Mouse (Mus musculus) hindbrain, postnatal 0 days (tissue): ENCODE data around the gene Bspry. TPM values are rescaled to one million over a fixed set of nuclear protein-coding genes. Genes with fewer than 3 reads are reported as not detected.

Experiments
- ATAC-seq: fragments of 200-750 bp; cut with Nextera tagmentation; 2 replicates; pipeline ENCODE4 v1.8.0; 2017; ENCODE audit warnings: mild to moderate bottlenecking, moderate TSS enrichment, moderate library complexity
- DNase-seq: peaks from one replicate; pipeline ENCODE4 v3.0.0-alpha.2; 2015; ENCODE audit warnings: low spot score
- H3K27ac ChIP-seq: fragments of 300-500 bp; sonication (generic); 2 replicates; pipeline ENCODE4 v1.5.1; 2014; ENCODE audit warnings: mild to moderate bottlenecking
- H3K27me3 ChIP-seq: fragments of 300-500 bp; sonication (generic); 2 replicates; pipeline ENCODE4 v1.6.1; 2014; ENCODE audit warnings: low read length, mixed read lengths; ENCODE audit not compliant: insufficient read depth
- H3K36me3 ChIP-seq: fragments of 300-500 bp; sonication (generic); 2 replicates; pipeline ENCODE4 v1.6.1; 2014; ENCODE audit warnings: low read length, mixed read lengths; ENCODE audit not compliant: insufficient read depth
- H3K4me1 ChIP-seq: fragments of 300-500 bp; sonication (generic); 2 replicates; pipeline ENCODE4 v1.6.1; 2014; ENCODE audit warnings: antibody characterized with exemption, low read length, mixed read lengths; ENCODE audit not compliant: insufficient read depth
- H3K4me2 ChIP-seq: fragments of 300-500 bp; sonication (generic); 2 replicates; pipeline ENCODE4 v1.6.1; 2014; ENCODE audit warnings: low read depth, mild to moderate bottlenecking, low read length, moderate library complexity, mixed read lengths
- H3K4me3 ChIP-seq: fragments of 300-500 bp; sonication (generic); 2 replicates; pipeline ENCODE4 v1.5.1; 2014; ENCODE audit warnings: low read length
- H3K9ac ChIP-seq: fragments of 300-500 bp; sonication (generic); replicated peaks from 2 replicates; pipeline ENCODE4 v1.6.1; 2014; ENCODE audit warnings: mild to moderate bottlenecking, low read length, moderate library complexity, mixed read lengths
- H3K9me3 ChIP-seq: fragments of 300-500 bp; sonication (generic); 2 replicates; pipeline ENCODE4 v1.6.1; 2016; ENCODE audit warnings: low read length, mixed read lengths
- CTCF ChIP-seq: IDR thresholded peaks from 2 replicates; pipeline ENCODE4 v1.5.1; 2016; ENCODE audit warnings: antibody characterized with exemption, control low read depth, low read depth
- WGBS: fragments of 180-500 bp; shearing (Covaris S2); extraction: QIAGEN DNeasy Blood & Tissue Kit; methylation state at CpG from one replicate; pipeline ENCODE4 v1.1.7; 2014; 5-methylcytosine and 5-hydroxymethylcytosine counted together
- polyA plus RNA-seq: library from polyadenylated mRNA; unstranded; fragments of >200 nt; fragmentation: Nextera tagmentation; extraction: Ambion mirVana; gene quantifications from 2 replicates; pipeline ENCODE4 v1.2.1, GENCODE M21; 2015
- total RNA-seq: library from RNA; depleted of rRNA; stranded (reverse); fragments of >200 nt; gene quantifications from 2 replicates; pipeline ENCODE4 v1.2.3, GENCODE M21; 2014

Gene Bspry
- total and polyA plus RNA-seq, 2 experiments from 2014 or later, result 0.37 to 0.96 TPM

DNA sequence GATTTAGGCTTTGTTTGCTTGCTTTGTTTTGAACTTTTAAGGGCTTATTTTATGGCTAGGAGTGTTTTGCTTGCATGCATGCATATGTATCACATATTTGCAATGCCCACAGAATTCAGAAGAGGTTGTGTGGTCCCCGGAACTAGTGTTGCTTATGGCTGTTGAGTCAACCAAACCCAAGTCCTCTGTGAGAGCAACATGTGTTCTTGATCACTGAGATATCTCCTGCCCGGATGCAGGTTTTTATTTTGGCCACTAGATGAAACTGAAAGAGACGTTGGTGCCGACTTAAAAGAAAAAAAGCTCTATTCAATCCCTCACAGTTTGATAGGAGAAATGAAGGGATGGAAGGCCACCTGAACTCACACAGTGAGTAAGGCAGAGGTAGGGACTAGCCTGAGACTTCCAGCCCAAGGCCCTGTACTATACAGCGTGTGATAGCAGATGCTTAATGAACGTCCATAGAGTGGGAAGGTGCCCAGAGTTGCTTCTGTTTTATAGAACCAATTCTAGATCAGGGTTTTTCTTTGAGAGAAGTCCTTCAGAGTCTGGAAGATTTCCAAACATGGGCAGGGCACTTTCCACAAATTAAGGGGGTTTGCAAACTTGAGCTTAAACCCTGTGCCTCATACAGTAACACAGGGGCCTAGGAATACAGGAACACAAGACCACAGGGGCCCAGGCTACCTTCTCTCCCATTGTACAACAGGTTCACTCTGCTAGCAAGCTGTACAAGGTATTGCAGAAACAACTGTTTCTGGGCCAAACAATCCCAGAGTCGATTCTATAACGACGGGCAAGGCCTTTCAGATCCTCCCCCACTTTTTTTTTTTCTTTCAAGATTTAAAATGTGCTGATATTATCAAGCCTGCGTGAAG is 37.9 kb downstream of the Bspry start:
- no peak for DNase-seq
- no peak overlapping the region for H3K4me3 ChIP-seq
- 0 out of 2 replicates have a peak overlapping the region, but pooled peaks have one; percentile 82 for H3K4me2 ChIP-seq
- H3K9ac ChIP-seq, result no peak overlapping the region
- WGBS, result 78% methylated on average over 10 of the region's 10 CpGs
- no peak for TF ChIP-seq CTCF
- no peaks in the 10 kb centered on the region for H3K27me3 ChIP-seq
- peaks cover 9% of the 10 kb centered on the region; the same call in 1 of the 2 replicates for H3K36me3 ChIP-seq
- no peak overlapping the region for H3K27ac ChIP-seq
- no peak for ATAC-seq
- H3K4me1 ChIP-seq, result 0 out of 2 replicates have a peak, but pooled peaks cover 9% of the 10 kb centered on the region
- H3K9me3 ChIP-seq, result no peaks in the 10 kb centered on the region

DNA sequence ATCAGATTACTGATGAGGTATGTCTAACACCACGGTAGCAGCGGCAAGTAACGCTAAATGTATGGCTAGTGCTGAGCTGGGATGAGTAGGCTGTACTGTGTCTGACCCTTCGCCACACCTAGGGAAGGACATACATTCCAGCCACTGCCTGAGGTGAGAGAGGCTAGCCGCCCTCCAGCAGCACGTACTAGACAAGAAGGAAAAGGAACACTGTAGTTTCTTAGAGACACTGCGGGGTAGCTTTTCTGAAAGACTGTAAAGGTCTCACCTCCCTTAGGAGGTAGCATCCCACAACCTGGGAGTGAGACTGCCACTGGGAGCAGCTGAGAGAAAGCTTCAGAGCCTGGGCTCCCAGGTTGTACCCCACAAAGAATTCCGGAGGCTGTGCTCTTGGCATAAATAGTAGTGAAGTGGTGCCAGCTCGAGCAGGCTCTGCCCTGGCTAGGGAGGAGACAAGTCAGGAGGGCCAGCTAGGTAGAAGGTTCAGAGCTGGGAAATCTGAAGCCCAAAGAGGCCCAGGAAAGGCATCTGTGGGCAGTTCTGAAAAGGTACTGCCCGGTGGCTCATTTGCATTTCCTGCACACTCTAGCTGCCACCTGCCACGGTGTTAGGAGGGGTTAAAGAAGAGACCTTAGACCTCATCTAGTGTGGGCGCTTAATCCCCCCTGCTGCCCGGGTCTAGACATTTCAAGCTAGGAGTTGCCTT is 38.7 kb downstream of the Bspry start:
- Histone ChIP-seq H3K4me1 (0 out of 2 replicates have a peak, but pooled peaks cover 9% of the 10 kb centered on the region), H3K9ac (peak overlapping the region; percentile 76), H3K4me3 (peak overlapping the region; percentile 85), H3K9me3 (no peaks in the 10 kb centered on the region), H3K27ac (no peak overlapping the region), H3K36me3 (0 out of 2 replicates have a peak, but pooled peaks cover 1% of the 10 kb centered on the region), H3K27me3 (no peaks in the 10 kb centered on the region), H3K4me2 (peak overlapping the region; percentile 82)
- no peak for TF ChIP-seq CTCF
- DNase-seq (no peak), ATAC-seq (peak; percentile 2; the same call in 1 of the 2 replicates)
- WGBS, result 52% methylated on average over 13 of the region's 13 CpGs

DNA sequence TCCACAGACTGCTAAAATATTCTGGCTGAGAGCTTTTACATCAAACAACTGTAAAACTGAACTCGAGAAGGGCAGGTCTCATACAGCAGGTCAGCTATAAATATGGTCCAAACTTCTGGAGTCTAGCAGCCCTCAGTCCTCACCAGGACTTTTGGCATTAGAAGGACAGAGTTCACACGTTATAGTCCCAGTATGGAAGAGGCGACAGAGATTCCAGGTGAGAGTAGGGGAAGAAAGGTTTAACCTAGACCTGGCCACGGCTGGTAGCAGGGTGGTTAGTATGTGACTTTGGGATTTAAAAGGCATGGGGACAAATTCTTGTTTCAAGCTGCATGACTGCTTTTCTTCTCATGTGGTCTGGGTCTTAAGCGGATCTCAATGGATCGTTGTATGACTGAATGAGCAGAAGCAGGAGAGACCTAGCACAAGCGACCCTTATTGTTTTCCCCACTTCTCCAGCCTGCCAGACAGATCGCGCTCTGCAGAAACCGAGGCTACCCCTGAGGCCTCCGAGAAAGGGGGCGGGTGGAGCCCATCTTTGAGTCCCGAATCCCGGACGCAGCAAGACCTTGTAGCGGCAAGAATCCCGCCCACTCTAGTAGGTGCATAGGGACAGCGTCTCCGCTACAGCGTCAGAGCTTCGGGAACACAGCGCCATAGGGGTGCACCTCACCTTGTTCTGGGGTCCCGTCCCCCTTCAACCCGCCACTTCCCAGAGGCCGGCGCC is 39.4 kb downstream of the Bspry start:
- Histone ChIP-seq H3K36me3 (no peaks in the 10 kb centered on the region), H3K9ac (peak overlapping the region; percentile 76), H3K4me2 (peak overlapping the region; percentile 82), H3K4me3 (peak overlapping the region; percentile 85), H3K4me1 (0 out of 2 replicates have a peak, but pooled peaks cover 12% of the 10 kb centered on the region), H3K27me3 (no peaks in the 10 kb centered on the region), H3K9me3 (no peaks in the 10 kb centered on the region), H3K27ac (peak overlapping the region; percentile 79)
- DNase-seq (no peak), ATAC-seq (peak; percentile 77)
- 2% methylated on average over 26 of the region's 26 CpGs for WGBS
- no peak for TF ChIP-seq CTCF

DNA sequence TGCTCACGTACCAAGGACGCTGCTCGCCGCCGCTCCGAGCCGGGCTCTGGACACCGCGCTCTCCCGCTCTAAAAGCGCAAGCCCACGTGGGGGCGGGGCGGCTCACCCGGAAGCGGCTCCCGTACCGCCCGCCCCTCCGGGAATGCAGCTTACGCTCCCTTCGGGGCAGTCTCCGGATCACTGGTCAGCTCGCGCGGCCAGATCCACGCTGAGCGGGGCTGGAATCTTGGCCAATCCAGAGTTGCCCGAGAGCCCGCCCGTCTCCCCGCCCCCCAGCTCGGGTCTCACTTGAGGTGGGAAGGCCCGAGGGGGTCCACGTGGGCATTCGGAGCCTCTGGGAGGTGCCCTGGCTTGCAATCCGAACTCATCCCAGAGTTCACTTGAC is 40.0 kb downstream of the Bspry start, which contains the start of gene Alad:
TSS of gene Alad (minus strand) at position 70 of the 385 bp plus-strand sequence.
- DNase-seq (peak; percentile 89), ATAC-seq (peak; percentile 85)
- Histone ChIP-seq H3K9ac (peak within 1 kb of the TSS; percentile 76), H3K9me3 (no peaks in the 10 kb centered on the region), H3K4me2 (peak within 1 kb of the TSS; percentile 82), H3K27ac (peak within 1 kb of the TSS; percentile 79), H3K36me3 (no peaks in the 10 kb centered on the region), H3K27me3 (no peaks in the 10 kb centered on the region), H3K4me3 (peak within 1 kb of the TSS; percentile 85), H3K4me1 (0 out of 2 replicates have a peak, but pooled peaks cover 16% of the 10 kb centered on the region)
- TF ChIP-seq CTCF, result no peak
- 0% methylated on average over 37 of the region's 37 CpGs for WGBS

DNA sequence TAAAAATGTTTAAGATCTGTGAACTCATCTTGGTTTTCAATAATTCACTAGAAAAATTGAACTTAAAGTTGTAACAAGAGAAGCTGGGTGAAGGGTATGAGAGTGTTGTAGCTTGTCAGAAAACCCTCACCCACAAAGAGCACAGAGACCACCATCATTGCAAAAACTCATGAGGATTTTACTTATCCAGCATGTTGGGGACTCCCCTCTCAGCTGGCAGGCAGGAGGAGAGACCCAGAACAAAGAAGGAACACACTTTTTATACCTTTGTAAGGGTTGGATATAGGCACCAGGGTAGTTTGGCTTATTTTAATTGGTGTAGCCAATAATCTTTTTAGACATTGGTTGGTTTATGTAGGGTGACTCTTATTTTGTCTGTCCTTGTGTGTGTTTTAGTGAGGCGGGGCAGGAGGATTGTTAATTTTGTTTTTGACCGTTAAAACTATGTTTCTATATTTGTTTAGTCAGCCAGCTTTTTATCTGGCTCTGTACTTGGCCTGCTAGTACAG is 41.1 kb downstream of the Bspry start:
- H3K4me2 ChIP-seq, result no peak overlapping the region
- 85% methylated on average over 2 of the region's 2 CpGs for WGBS
- H3K27me3 ChIP-seq, result no peaks in the 10 kb centered on the region
- no peak overlapping the region for H3K27ac ChIP-seq
- H3K36me3 ChIP-seq, result no peaks in the 10 kb centered on the region
- no peak for ATAC-seq
- H3K4me3 ChIP-seq, result no peak overlapping the region
- DNase-seq, result no peak
- H3K9ac ChIP-seq, result no peak overlapping the region
- H3K9me3 ChIP-seq, result no peaks in the 10 kb centered on the region
- H3K4me1 ChIP-seq, result 0 out of 2 replicates have a peak, but pooled peaks cover 16% of the 10 kb centered on the region
- TF ChIP-seq CTCF, result no peak
